ENCODE assay signal across 9 mouse cellular contexts in genomic region chr17:66755191-66755654, GRCm38 (mm10).
A peak's percentile ranks its signal among the peaks of the same experiment; 100 is the strongest.
DNase-seq lines count a peak whose midpoint lies in the region; ATAC-seq and TF ChIP-seq lines count a peak whose summit lies in the region.
"Had no signal": no experiment of that assay in that cellular context is flagged by ENCODE, and none has a peak within 500 bp of the region (broad histone marks: within the 10 kb centered on the region; RNA-seq: fewer than 3 reads in every experiment).

No protein-coding gene starts in this region.

- peak; percentile 60 for TF ChIP-seq CTCF in cortical plate, adult 2 months (IDR thresholded peaks at IDR 0.05; ENCODE audit: extremely low read depth, insufficient read depth, low read length)
- TF ChIP-seq CTCF in liver, embryonic 14.5 days (IDR thresholded peaks at IDR 0.05; ENCODE audit: low read depth) = peak; percentile 53

- no peaks in the 10 kb centered on the region for H3K36me3 ChIP-seq in kidney, embryonic 16.5 days (ENCODE audit: insufficient read depth, low read length)
- no peaks in the 10 kb centered on the region for H3K36me3 ChIP-seq in liver, embryonic 14.5 days (replicated peaks; ENCODE audit: control insufficient read depth, insufficient read depth, low read depth)
- no peaks in the 10 kb centered on the region for H3K36me3 ChIP-seq in neural tube, embryonic 15.5 days
- H3K36me3 ChIP-seq: G1E had no signal

- H3K9ac ChIP-seq in kidney, embryonic 16.5 days (replicated peaks; ENCODE audit: low read length) = no peak overlapping the region
- H3K9ac ChIP-seq in liver, embryonic 14.5 days (replicated peaks) = no peak overlapping the region
- no peak overlapping the region for H3K9ac ChIP-seq in neural tube, embryonic 15.5 days (replicated peaks)

- no peaks in the 10 kb centered on the region for H3K27me3 ChIP-seq in kidney, embryonic 16.5 days (ENCODE audit: insufficient read depth, low read length)
- no peaks in the 10 kb centered on the region for H3K27me3 ChIP-seq in liver, embryonic 14.5 days (ENCODE audit: control insufficient read depth, insufficient read depth, low read length)
- H3K27me3 ChIP-seq in neural tube, embryonic 15.5 days (replicated peaks) = no peaks in the 10 kb centered on the region

- no peaks in the 10 kb centered on the region for H3K4me1 ChIP-seq in cortical plate, adult 2 months (ENCODE audit: control insufficient read depth, insufficient read depth, low read length)
- H3K4me1 ChIP-seq in kidney, embryonic 16.5 days (ENCODE audit: insufficient read depth, low read length) = peaks cover 25% of the 10 kb centered on the region
- no peaks in the 10 kb centered on the region for H3K4me1 ChIP-seq in liver, embryonic 14.5 days (replicated peaks; ENCODE audit: control insufficient read depth in 2 of 2, insufficient read depth in 2 of 2, low read length in 1 of 2)
- H3K4me1 ChIP-seq in neural tube, embryonic 15.5 days = peaks cover 28% of the 10 kb centered on the region

- no peak for TF ChIP-seq POLR2A in cortical plate, adult 2 months (IDR thresholded peaks at IDR 0.05; ENCODE audit: extremely low read depth, insufficient read depth, low read length)

- ATAC-seq in kidney, embryonic 16.5 days (ENCODE audit: low FRiP score, low TSS enrichment) = peak; percentile 50
- no peak for ATAC-seq in liver, embryonic 14.5 days (ENCODE audit: insufficient read depth)
- ATAC-seq in neural tube, embryonic 15.5 days (ENCODE audit: low FRiP score) = peak; percentile 58; the same call in 1 of the 2 replicates

- TF ChIP-seq EP300 in liver, embryonic 14.5 days (IDR thresholded peaks at IDR 0.05; ENCODE audit: low read depth) = no peak

- no peak overlapping the region for H3K4me2 ChIP-seq in kidney, embryonic 16.5 days (replicated peaks; ENCODE audit: low read depth, low read length)
- no peak overlapping the region for H3K4me2 ChIP-seq in liver, embryonic 14.5 days (ENCODE audit: low read depth)
- no peak overlapping the region for H3K4me2 ChIP-seq in neural tube, embryonic 15.5 days

- 22% methylated on average over 3 of the region's 3 CpGs for WGBS in kidney, embryonic 16.5 days
- WGBS in liver, embryonic 14.5 days (ENCODE audit: insufficient replicate concordance) = 45% methylated on average over 3 of the region's 3 CpGs
- WGBS in neural tube, embryonic 15.5 days = 18% methylated on average over 3 of the region's 3 CpGs

- H3K9me3 ChIP-seq in kidney, embryonic 16.5 days (ENCODE audit: low read length) = no peaks in the 10 kb centered on the region
- H3K9me3 ChIP-seq in liver, embryonic 14.5 days (ENCODE audit: control insufficient read depth, low read length) = no peaks in the 10 kb centered on the region
- no peaks in the 10 kb centered on the region for H3K9me3 ChIP-seq in neural tube, embryonic 15.5 days (replicated peaks)

- H3K27ac ChIP-seq in cortical plate, adult 2 months (ENCODE audit: insufficient read depth, low read length) = no peak overlapping the region
- peak overlapping the region; percentile 59; the same call in 1 of the 2 replicates for H3K27ac ChIP-seq in kidney, embryonic 16.5 days (ENCODE audit: low read length)
- no peak overlapping the region for H3K27ac ChIP-seq in liver, embryonic 14.5 days
- no peak overlapping the region for H3K27ac ChIP-seq in neural tube, embryonic 15.5 days (replicated peaks)

- DNase-seq in heart, adult 18-20 months = peak; percentile 28 to 60
- DNase-seq in heart, postnatal 25 days (ENCODE audit: low spot score) = no peak
- peak; percentile 3 to 22 for DNase-seq in heart, adult 9 months (ENCODE audit: low spot score in 2 of 2)
- DNase-seq in liver, embryonic 14.5 days (ENCODE audit: low read depth in 3 of 3, low spot score in 3 of 3) = no peak
- no peak for DNase-seq in spleen, adult 18-20 months

- no peak overlapping the region for H3K4me3 ChIP-seq in cortical plate, adult 2 months (ENCODE audit: insufficient read depth, low read length)
- H3K4me3 ChIP-seq in kidney, embryonic 16.5 days (ENCODE audit: low read length) = no peak overlapping the region
- no peak overlapping the region for H3K4me3 ChIP-seq in liver, embryonic 14.5 days (ENCODE audit: insufficient read depth in 1 of 2, low read depth in 2 of 2, low read length in 2 of 2)
- H3K4me3 ChIP-seq in neural tube, embryonic 15.5 days (replicated peaks) = no peak overlapping the region

- intact Hi-C loops in heart, postnatal 25 days (cut with DNase I) = loop anchor here (5.0 to 10.0 kb wide), 2 partner anchors 73 to 830 kb away; no protein-coding TSS in a partner anchor

Comparison
In these comparisons a context has a peak if more than half of its experiments do, and no peak if none do; other contexts are left out.
1. DNase-seq: peak in heart, adult 18-20 months (2 of 2) and heart, adult 9 months (2 of 2); none in heart, postnatal 25 days (single experiment), liver, embryonic 14.5 days (0 of 3) and spleen, adult 18-20 months (0 of 2).